Mouse (Mus musculus) frontal cortex, postnatal 36 days (tissue): ENCODE measurements around the gene Dazl.

Experiments
- DNase-seq, 2 experiments: peaks; one replicate each; pipeline ENCODE4 v3.0.0; 2022; ENCODE audit warnings: low spot score in 2 of 2

Gene Dazl

GRCm38 (mm10) chr17:50293241-50293731 lies at the start of gene Dazl:
Gene Dazl (minus strand): TSS chr17:50293636.
- DNase-seq, result no peak

- DNase-seq, result no peak
Observed at GRCm38 (mm10) chr17:50341850-50342544, 48.6 kb upstream of the Dazl start.

DNA sequence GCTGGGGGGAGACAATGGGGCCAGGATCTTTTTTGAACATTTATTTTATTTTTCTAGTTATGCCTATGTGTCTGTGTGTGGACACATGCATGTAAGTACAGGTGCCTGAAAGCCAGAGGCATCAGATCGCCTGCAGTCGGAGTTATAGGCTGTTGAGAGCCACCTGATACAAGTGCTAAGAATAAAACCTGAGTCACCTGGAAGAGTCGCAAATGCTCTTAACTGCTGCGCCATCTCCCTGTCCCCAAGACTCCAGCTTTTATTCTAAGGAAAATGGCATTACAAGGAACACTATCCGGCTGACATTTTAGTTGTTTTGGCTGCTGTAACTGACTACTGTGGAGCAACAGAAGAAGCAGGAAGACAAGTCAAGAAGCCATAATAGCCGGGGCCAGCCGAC lies 45.5 kb upstream of the Dazl start:
- no peak for DNase-seq

GRCm38 (mm10) chr17:50335776-50336175 lies 42.3 kb upstream of the Dazl start:
- DNase-seq, result no peak

DNA sequence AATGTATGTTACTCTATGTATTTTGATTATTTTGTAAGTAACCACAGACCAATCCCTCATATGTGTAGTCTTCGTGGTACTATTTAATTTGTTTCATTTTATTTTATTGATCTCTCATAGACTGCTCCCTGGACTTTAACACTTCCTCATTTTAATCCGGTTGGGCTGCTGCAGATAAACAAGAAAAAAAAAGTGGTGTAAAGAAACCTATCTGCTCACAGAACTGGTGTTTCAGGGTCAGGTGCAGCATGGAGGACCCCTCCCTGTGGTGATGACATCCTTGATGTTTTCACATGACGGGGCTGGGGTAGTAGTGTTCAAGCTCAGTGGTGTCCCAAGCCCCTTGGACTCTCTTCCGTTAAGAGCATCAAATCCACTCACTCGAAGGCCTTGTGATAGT lies 41.3 kb upstream of the Dazl start:
- DNase-seq, result no peak

DNA sequence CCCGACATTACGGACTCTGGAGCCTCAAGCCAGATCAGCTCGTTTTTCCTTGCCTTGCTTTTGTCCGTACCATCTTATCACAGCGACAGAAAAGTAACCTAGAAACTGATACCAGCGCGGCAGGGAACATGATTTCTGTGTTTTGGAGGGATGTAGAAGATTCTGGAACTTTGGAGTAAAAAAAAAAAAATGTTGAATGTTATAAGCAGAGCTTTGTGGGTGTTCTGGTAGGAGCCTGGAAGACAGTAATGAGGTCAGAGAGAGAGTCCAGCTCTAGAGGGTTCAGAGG lies 38.5 kb upstream of the Dazl start:
- no peak for DNase-seq

GRCm38 (mm10) chr17:50331171-50332011 lies 38.0 kb upstream of the Dazl start:
- DNase-seq, result no peak

GRCm38 (mm10) chr17:50330245-50330644 lies 36.8 kb upstream of the Dazl start:
- no peak for DNase-seq

- DNase-seq, result no peak
Observed at GRCm38 (mm10) chr17:50324658-50325057, 31.2 kb upstream of the Dazl start.

DNA sequence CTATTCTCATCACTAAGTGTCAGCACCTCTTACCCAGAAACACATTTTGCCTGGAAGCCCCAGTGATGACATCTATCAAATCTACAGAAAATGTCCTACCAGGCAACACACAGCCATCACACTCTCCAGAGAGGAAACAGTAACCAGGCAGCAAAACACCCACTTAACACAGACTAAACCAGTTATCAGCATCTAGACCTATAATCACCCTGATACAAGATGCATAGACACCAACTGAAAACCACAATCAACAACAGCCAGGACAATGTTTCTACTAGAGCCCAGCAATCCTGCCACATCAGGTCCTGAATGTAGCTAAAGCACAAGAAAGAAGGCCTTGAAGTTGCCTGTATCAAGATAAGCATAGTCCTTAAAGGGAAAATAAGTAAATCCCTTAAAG lies 25.4 kb upstream of the Dazl start:
- no peak for DNase-seq

- no peak for DNase-seq
Observed at GRCm38 (mm10) chr17:50316216-50317150, 23.0 kb upstream of the Dazl start.

DNA sequence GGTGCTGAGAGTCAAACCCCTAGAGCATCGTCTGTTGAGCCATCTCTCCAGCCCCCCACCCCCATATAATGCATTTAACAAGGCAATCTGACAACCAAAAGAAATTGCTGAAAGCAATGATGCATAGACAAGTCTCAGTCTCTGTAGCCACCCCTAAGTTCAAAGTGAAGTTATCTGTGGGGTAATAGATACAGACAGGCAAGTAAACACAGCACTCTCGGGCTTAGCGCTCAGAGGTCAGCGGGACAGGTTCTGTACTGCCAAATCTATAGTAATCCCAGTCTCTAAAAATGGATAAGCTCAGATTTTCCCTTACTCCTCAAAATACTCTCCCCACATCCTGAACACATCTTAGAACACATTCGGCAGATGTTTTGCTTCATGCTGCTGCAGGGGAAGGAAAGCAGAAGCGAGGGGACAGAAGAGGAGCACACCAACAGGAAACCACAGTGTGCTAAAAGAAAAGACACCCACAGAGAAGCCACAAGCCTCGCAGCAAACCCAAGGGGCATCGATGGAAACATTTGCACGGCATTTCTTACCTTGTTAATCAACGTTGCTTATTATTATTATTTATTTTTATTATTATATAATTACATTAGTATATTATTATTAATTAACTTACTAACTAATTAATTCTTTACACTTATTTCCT lies 16.8 kb upstream of the Dazl start:
- no peak for DNase-seq

DNA sequence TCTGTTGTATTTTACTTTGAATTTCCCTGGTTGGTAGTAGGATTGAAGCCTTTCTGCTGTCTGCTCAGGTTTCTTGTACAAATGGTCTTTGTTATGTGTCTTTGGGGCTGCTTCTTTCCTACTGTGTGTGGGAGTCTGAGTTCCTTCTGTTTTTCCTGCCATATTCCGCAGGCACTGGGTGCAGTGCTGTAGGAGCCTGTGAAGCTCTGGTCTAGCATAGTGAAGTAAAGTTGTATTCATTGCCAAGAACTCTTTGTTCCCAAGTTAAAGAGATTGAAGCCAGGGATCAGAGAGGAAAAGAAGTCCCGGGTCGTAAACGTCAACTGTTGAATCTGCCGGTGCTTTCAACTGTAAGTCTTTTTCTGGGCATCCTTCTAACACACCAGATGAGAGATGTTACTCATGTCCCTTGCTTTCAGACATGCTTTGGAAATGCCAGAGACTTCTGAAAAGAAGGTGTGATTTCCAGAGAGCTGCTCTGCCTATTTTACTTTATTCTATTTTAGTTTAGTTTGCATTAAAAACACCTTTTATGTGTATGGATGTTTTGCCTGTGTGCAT lies 16.2 kb upstream of the Dazl start:
- peak in 1 of 2 experiments; percentile 29 for DNase-seq

DNA sequence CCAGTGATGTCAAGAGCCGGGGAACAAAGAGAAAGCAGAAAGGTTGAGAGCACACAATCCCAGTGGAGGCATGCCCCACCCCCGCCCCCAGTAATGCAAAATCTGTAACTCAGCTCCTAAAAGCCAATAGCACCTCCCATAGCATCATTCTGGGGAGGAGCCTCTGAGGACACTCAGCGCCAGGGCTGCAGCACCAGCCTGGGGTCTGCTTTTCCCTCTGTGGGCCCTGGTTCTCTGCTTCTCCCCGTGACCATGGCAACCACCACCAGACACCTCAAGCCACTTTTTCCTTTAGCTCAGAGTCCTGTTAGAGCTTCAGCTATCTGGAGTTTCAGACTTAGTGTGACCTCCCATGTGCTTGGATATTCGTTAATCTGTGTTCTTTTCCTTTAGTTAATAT lies 15.4 kb upstream of the Dazl start:
- no peak for DNase-seq

- no peak for DNase-seq
Observed at GRCm38 (mm10) chr17:50308059-50308647, 14.7 kb upstream of the Dazl start.

GRCm38 (mm10) chr17:50302867-50303266 lies 9.4 kb upstream of the Dazl start:
- DNase-seq, result no peak

- DNase-seq, result no peak
Observed at GRCm38 (mm10) chr17:50300171-50300841, 6.9 kb upstream of the Dazl start.

GRCm38 (mm10) chr17:50298821-50299220 lies 5.4 kb upstream of the Dazl start:
- DNase-seq, result no peak

DNA sequence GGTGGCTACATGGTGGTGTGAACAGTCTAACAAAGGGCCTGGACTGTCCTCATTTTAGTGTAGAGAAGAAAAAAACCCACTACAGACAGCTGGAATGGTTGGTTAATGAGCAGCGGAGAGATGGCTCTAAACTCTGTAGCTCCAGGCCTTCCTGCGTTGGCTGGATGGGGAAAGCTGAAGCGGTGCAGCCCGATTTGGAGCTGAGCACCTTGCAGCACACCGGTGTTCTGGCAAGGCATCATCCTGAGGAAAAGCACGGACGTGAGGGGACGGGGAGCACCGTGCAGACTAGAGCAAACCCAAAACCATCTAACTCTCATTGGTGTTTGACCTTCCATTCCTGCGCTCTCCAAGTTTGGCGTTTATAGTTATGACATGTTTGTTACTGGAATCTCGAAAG lies 1.3 kb upstream of the Dazl start:
- no peak for DNase-seq

- DNase-seq, result peak; percentile 69 to 77
Observed at GRCm38 (mm10) chr17:50292661-50293171, 720 bp downstream of the Dazl start.
